Mouse (Mus musculus) neural tube, embryonic 13.5 days (tissue): ENCODE measurements at regions not wholly inside any gene's neighbourhood (a gene's known extent, or its start where the extent isn't known, plus 50 kb on each side); places are given as distances from the start of the nearest gene placed in this dataset.

Source experiments
- ATAC-seq: fragments of 200-750 bp; cut with Nextera tagmentation; 2 replicates; pipeline ENCODE4 v1.8.0; 2017; ENCODE audit warnings: low read depth, mild to moderate bottlenecking, moderate TSS enrichment, moderate library complexity
- H3K27ac ChIP-seq: fragments of 300-500 bp; sonication (generic); replicated peaks from 2 replicates; pipeline ENCODE4 v1.5.1; 2015; ENCODE audit warnings: moderate library complexity, mild to moderate bottlenecking, inconsistent platforms
- H3K27me3 ChIP-seq: fragments of 300-500 bp; sonication (generic); 2 replicates; pipeline ENCODE4 v1.6.1; 2015; ENCODE audit warnings: mild to moderate bottlenecking, inconsistent platforms
- H3K36me3 ChIP-seq: fragments of 300-500 bp; sonication (generic); 2 replicates; pipeline ENCODE4 v1.6.1; 2015; ENCODE audit warnings: mild to moderate bottlenecking, inconsistent platforms
- H3K4me1 ChIP-seq: fragments of 300-500 bp; sonication (generic); replicated peaks from 2 replicates; pipeline ENCODE4 v1.6.1; 2015; ENCODE audit warnings: inconsistent platforms
- H3K4me2 ChIP-seq: fragments of 300-500 bp; sonication (generic); 2 replicates; pipeline ENCODE4 v1.6.1; 2015; ENCODE audit warnings: inconsistent platforms, mild to moderate bottlenecking, moderate library complexity
- H3K4me3 ChIP-seq: fragments of 300-500 bp; sonication (generic); 2 replicates; pipeline ENCODE4 v1.5.1; 2015; ENCODE audit warnings: mild to moderate bottlenecking, inconsistent platforms
- H3K9ac ChIP-seq: fragments of 300-500 bp; sonication (generic); 2 replicates; pipeline ENCODE4 v1.6.1; 2015; ENCODE audit warnings: moderate library complexity, mild to moderate bottlenecking, inconsistent platforms
- H3K9me3 ChIP-seq: fragments of 300-500 bp; sonication (generic); 2 replicates; pipeline ENCODE4 v1.6.1; 2016; ENCODE audit warnings: inconsistent platforms
- WGBS: fragments of 180-500 bp; shearing (Covaris S2); methylation state at CpG from one replicate; pipeline ENCODE4 v1.1.7; 2015; 5-methylcytosine and 5-hydroxymethylcytosine counted together

GRCm38 (mm10) chr9:46423184-46423967, 103.6 kb upstream of the 4931429L15Rik start:
- H3K4me3 ChIP-seq: no peak overlapping the region
- peaks cover 21% of the 10 kb centered on the region; the same call in 1 of the 2 replicates for H3K4me1 ChIP-seq
- H3K9ac ChIP-seq: no peak overlapping the region
- ATAC-seq: 0 out of 2 replicates have a peak, but pooled peaks have one; percentile 23
- H3K36me3 ChIP-seq: no peaks in the 10 kb centered on the region
- H3K4me2 ChIP-seq: no peak overlapping the region
- no peaks in the 10 kb centered on the region for H3K27me3 ChIP-seq
- WGBS: 58% methylated on average over 12 of the region's 12 CpGs
- no peak overlapping the region for H3K27ac ChIP-seq
- H3K9me3 ChIP-seq: no peaks in the 10 kb centered on the region

DNA sequence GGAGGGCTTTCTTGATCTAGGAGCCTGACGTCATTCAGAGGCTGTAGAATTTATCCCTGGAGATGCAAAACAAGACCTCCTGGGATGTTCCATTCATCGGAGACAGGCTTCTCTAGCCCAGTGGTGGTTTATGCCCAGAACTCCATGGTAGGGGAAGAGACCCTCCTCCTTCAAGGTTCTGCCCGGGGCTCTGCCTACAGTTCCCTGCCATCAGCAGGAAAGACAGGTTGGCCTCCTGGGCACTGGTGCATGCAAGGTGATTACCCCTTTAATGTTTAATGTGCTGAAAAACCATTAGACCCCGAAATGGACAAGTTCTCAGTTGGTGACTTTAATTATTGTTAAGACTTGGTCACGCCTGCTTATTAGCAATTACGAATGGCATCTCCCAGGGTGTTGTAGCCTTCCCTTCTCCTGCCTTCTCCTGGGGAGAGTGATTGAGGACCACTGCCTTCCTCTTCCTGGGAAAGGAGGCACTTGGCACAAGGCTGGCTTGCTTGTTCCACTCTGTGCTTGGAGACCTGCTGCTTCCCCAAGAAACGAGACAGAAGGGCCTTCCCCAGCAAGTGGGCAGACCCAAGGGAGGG, 102.0 kb upstream of the 4931429L15Rik start:
- no peak overlapping the region for H3K4me2 ChIP-seq
- no peaks in the 10 kb centered on the region for H3K36me3 ChIP-seq
- no peak for ATAC-seq
- no peak overlapping the region for H3K9ac ChIP-seq
- 16% methylated on average over 7 of the region's 7 CpGs for WGBS
- H3K9me3 ChIP-seq: no peaks in the 10 kb centered on the region
- peaks cover 21% of the 10 kb centered on the region; the same call in 1 of the 2 replicates for H3K4me1 ChIP-seq
- H3K27ac ChIP-seq: no peak overlapping the region
- no peak overlapping the region for H3K4me3 ChIP-seq
- H3K27me3 ChIP-seq: 0 out of 2 replicates have a peak, but pooled peaks cover 3% of the 10 kb centered on the region

DNA sequence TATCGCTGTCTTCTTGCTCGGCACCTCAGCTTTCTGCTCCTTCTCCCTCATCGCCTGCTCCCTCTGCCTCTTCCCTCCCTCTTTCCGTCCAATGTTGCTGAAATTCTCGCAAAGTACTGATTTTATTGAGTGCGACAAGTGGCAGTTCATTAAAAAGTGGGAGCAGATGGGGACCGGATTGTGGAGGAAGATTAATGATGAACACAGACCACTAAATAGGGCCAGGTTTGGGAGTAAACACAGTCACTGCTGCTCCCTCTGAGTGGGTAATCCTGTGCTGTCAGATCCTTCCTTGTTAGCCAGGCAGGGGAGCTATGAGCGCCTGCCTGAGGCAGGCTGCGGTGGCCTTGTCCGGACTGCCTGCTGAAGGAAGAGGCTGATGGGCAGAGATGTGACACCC, 91.9 kb upstream of the 4931429L15Rik start:
- Histone ChIP-seq H3K4me3 (no peak overlapping the region), H3K4me2 (no peak overlapping the region), H3K27me3 (peaks cover 2% of the 10 kb centered on the region; the same call in 1 of the 2 replicates), H3K9me3 (peaks cover 5% of the 10 kb centered on the region; the same call in 1 of the 2 replicates), H3K36me3 (no peaks in the 10 kb centered on the region), H3K9ac (no peak overlapping the region), H3K27ac (no peak overlapping the region), H3K4me1 (no peaks in the 10 kb centered on the region)
- ATAC-seq: no peak
- WGBS: 67% methylated on average over 10 of the region's 10 CpGs

DNA sequence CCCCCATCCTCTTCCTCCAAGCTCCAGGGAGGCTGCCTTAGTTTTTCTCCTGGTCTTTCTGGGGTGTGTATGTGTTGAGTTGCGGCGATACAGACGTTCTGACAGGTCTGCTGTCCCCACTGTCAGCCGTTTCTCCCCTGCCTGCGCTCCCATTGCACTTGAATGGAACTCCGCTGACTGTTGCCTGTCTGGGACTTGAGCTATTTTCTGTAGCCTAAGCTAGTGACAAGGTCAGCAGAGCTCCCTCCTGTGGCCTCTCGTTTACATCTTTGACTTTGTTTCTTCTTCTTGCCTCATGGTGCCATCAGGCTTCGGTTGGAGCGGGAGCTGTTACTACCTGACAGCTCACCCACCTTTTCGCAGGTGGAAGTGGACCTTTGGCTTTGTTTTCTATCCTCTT, 89.0 kb upstream of the 4931429L15Rik start:
- Histone ChIP-seq H3K36me3 (no peaks in the 10 kb centered on the region), H3K9me3 (peaks cover 5% of the 10 kb centered on the region; the same call in 1 of the 2 replicates), H3K27ac (no peak overlapping the region), H3K9ac (no peak overlapping the region), H3K4me3 (no peak overlapping the region), H3K4me2 (no peak overlapping the region), H3K27me3 (no peaks in the 10 kb centered on the region), H3K4me1 (no peaks in the 10 kb centered on the region)
- no peak for ATAC-seq
- WGBS: 74% methylated on average over 10 of the region's 10 CpGs

GRCm38 (mm10) chr9:46406606-46407005, 86.8 kb upstream of the 4931429L15Rik start:
- Histone ChIP-seq H3K9ac (no peak overlapping the region), H3K4me3 (no peak overlapping the region), H3K27ac (no peak overlapping the region), H3K4me1 (no peaks in the 10 kb centered on the region), H3K9me3 (no peaks in the 10 kb centered on the region), H3K36me3 (no peaks in the 10 kb centered on the region), H3K27me3 (no peaks in the 10 kb centered on the region), H3K4me2 (no peak overlapping the region)
- no peak for ATAC-seq
- 63% methylated on average over 8 of the region's 8 CpGs for WGBS

- Histone ChIP-seq H3K9ac (no peak overlapping the region), H3K27ac (no peak overlapping the region), H3K4me2 (no peak overlapping the region), H3K9me3 (no peaks in the 10 kb centered on the region), H3K36me3 (no peaks in the 10 kb centered on the region), H3K27me3 (peaks cover 30% of the 10 kb centered on the region), H3K4me1 (peaks cover 6% of the 10 kb centered on the region; the same call in 1 of the 2 replicates), H3K4me3 (no peak overlapping the region)
- 84% methylated on average over 7 of the region's 7 CpGs for WGBS
- ATAC-seq: no peak
These were observed 76.8 kb upstream of the 4931429L15Rik start for GRCm38 (mm10) chr9:46396591-46396990.

- ATAC-seq: no peak
- Histone ChIP-seq H3K9me3 (no peaks in the 10 kb centered on the region), H3K4me2 (no peak overlapping the region), H3K4me1 (peaks cover 6% of the 10 kb centered on the region; the same call in 1 of the 2 replicates), H3K4me3 (no peak overlapping the region), H3K27ac (no peak overlapping the region), H3K27me3 (peaks cover 39% of the 10 kb centered on the region), H3K9ac (no peak overlapping the region), H3K36me3 (no peaks in the 10 kb centered on the region)
- 54% methylated on average over 14 of the region's 14 CpGs for WGBS
These were observed 75.5 kb upstream of the 4931429L15Rik start for GRCm38 (mm10) chr9:46395156-46395765.

- 75% methylated on average over 7 of the region's 7 CpGs for WGBS
- Histone ChIP-seq H3K27ac (no peak overlapping the region), H3K4me3 (no peak overlapping the region), H3K36me3 (no peaks in the 10 kb centered on the region), H3K9me3 (no peaks in the 10 kb centered on the region), H3K9ac (no peak overlapping the region), H3K4me1 (peaks cover 16% of the 10 kb centered on the region), H3K4me2 (no peak overlapping the region), H3K27me3 (peaks cover 39% of the 10 kb centered on the region)
- ATAC-seq: no peak
These were observed 74.5 kb upstream of the 4931429L15Rik start for GRCm38 (mm10) chr9:46394239-46394638.

DNA sequence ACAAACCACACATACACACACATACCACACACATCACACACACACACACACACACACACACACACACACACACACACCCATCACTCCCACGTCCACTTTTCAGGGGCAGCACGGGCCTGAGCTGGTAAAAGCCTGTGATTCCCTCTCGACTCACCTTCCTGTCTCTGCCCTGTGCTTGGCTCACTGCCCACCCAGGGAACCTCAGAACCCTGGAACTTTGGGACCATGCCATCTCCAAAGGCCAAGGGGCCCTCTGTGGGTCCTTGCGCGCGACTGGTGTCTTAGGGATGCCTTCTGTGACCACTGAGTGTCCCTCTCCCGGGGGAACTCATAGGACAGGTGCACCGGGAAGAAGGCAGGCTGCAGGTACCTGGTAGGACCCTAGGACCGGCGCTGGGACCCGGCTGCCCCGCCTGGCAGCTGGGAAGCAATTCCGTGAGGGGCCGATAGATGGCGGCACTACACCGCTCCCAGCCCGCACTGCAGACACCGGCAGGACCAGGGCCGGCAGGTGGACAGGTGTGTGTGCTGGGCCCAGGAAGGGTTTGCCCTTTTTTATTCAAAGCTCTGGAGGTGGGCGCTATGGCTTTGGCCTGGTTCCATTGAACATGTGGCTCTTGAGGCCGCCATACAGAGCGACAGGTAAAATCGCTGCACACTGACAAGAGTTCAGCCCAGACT, 73.0 kb upstream of the 4931429L15Rik start:
- no peak overlapping the region for H3K9ac ChIP-seq
- 5% methylated on average over 23 of the region's 23 CpGs for WGBS
- no peak for ATAC-seq

DNA sequence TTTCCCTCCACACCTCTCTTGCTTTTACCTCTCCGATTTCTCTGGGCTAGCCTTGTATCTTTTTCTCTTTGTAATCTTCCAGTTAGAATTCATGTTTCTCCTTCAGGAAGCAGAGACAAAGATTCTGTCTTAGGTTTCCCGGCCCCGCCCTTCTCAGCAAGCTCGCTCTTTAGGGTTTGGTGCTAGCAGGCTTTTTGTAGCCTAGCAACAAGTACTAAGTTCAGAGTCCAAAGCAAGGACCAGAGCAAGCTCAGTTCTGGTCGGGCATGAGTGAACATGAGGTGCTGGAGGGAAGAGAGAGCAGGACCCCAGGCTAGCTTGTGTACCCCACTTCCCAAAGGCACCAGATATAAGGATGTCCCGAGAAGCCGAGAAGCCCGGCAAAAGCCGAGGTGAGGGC, 70.0 kb upstream of the 4931429L15Rik start:
- WGBS: 10% methylated on average over 9 of the region's 9 CpGs
- H3K9me3 ChIP-seq: no peaks in the 10 kb centered on the region
- H3K36me3 ChIP-seq: no peaks in the 10 kb centered on the region
- H3K4me1 ChIP-seq: peaks cover 26% of the 10 kb centered on the region
- H3K4me2 ChIP-seq: peak overlapping the region; percentile 68
- peak; percentile 58; the same call in 1 of the 2 replicates for ATAC-seq
- H3K4me3 ChIP-seq: peak overlapping the region; percentile 43
- H3K27ac ChIP-seq: peak overlapping the region; percentile 76; the same call in 1 of the 2 replicates
- peaks cover 33% of the 10 kb centered on the region for H3K27me3 ChIP-seq
- peak overlapping the region; percentile 77 for H3K9ac ChIP-seq

More for the DNA sequence above, 73.0 kb upstream of the 4931429L15Rik start:
- no peaks in the 10 kb centered on the region for H3K36me3 ChIP-seq
- H3K27ac ChIP-seq: no peak overlapping the region
- no peak overlapping the region for H3K4me3 ChIP-seq
- H3K9me3 ChIP-seq: no peaks in the 10 kb centered on the region
- H3K4me1 ChIP-seq: peaks cover 26% of the 10 kb centered on the region
- H3K27me3 ChIP-seq: peaks cover 39% of the 10 kb centered on the region
- peak overlapping the region; percentile 14; the same call in 1 of the 2 replicates for H3K4me2 ChIP-seq

DNA sequence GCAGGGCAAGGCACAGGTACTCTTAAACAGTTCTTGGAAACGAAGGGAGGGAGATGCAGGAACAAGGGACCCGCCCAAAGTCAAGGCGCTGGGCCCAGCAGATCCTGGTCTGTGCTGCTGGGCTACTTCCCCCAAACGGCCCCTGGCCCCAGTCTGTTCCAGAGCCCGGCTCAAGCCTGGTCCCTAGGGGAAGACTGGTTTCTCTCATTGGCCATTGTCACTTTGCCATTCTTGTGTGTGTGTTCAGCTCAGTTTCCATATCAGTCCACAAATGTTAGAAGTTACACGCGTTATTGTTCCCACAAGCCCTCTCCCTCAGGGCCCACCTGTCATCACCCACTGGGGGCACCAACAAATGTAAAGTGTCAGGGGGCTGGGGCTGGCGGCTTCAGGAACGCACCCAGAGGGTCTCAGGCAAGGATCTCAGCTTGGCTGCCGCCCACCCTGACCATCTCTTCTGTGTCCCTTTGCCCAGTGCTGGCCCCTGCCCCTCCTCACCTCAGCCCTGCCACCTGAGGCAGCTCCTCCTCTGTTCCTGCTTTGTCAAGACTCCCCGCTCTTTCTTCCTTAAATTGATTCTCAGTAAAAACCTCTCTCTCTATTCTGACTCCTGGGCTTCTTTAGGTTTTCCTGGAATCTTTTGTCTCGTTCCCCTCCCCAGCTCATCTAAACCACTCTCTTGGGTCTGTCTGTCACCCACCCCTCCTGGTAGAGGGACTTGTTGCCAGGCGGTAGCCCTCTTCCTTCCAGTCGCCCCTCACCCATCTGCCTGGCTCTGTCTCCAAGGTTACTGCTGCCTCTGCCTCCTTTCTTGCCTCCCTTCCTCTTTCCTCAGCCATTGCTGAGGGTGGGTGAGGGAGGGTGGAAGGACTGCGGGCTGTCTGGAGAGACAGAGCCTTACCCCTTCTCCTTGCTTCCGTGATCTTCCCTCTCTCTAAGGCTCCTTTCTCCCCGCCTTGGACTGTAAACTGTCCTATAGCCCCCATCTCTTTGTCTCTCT, 69.2 kb upstream of the 4931429L15Rik start:
- Histone ChIP-seq H3K9ac (peak overlapping the region; percentile 77), H3K27ac (peak overlapping the region; percentile 76), H3K9me3 (no peaks in the 10 kb centered on the region), H3K36me3 (no peaks in the 10 kb centered on the region), H3K4me3 (peak overlapping the region; percentile 43), H3K27me3 (peaks cover 27% of the 10 kb centered on the region), H3K4me2 (peak overlapping the region; percentile 68), H3K4me1 (peaks cover 27% of the 10 kb centered on the region)
- WGBS: 29% methylated on average over 17 of the region's 17 CpGs
- ATAC-seq: peak; percentile 86
